In the genomic region with DNA sequence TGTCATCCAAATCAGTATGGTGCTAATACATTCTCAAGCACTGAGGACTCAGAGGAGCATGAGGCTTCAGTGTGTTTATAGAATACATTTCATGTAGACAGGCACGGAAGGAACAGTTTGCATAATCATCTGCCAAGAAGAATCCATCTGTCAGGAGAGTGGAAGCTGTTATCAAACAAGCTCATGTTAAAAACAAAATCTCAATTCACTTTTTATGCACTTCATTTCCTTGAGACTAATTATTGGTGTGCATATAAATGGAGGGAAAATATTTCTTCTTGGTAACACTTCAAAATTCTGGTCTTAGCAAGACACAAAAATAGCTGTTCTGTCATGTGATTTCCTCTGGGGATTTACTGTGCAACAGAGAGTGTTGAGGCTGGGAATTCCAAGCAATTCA, we compare ENCODE assay signal across 13 mouse cellular contexts.
DNase-seq lines count a peak whose midpoint lies in the region; ATAC-seq lines count a peak whose summit lies in the region.
"Had no signal": no experiment of that assay in that cellular context is flagged by ENCODE, and none has a peak within 500 bp of the region (broad histone marks: within the 10 kb centered on the region; RNA-seq: fewer than 3 reads in every experiment).

No protein-coding gene starts in this region.

- H3K4me2 ChIP-seq in forebrain, embryonic 13.5 days, result no peak overlapping the region

- intact Hi-C loops in left cerebral cortex, postnatal 36 days (cut with DNase I), result no loop called here

- H3K4me1 ChIP-seq in forebrain, embryonic 13.5 days, result no peaks in the 10 kb centered on the region
- H3K4me1 ChIP-seq in forebrain, embryonic 10.5 days, result no peaks in the 10 kb centered on the region

- H3K9ac ChIP-seq in forebrain, embryonic 13.5 days, result no peak overlapping the region

- no peaks in the 10 kb centered on the region for H3K9me3 ChIP-seq in forebrain, embryonic 13.5 days (replicated peaks)
- H3K9me3 ChIP-seq in forebrain, embryonic 10.5 days, result no peaks in the 10 kb centered on the region

- DNase-seq in forebrain, embryonic 10.5 days (ENCODE audit: extremely low spot score, low spot score), result no peak
- peak; percentile 8 for DNase-seq in left cerebral cortex, adult 11 months (ENCODE audit: low spot score)
- no peak for DNase-seq in left cerebral cortex, postnatal 36 days (ENCODE audit: low spot score in 2 of 2)
- DNase-seq in right cerebral cortex, adult 2 months (ENCODE audit: low spot score in 2 of 2), result peak; percentile 7 to 12
- no peak for DNase-seq in right cerebral cortex, postnatal 25 days
- peak; percentile 62 for DNase-seq in telencephalon, adult 2 months (ENCODE audit: low read depth, low spot score)
- no peak for DNase-seq in spleen, adult 18-20 months
- DNase-seq: heart, adult 18-20 months; heart, postnatal 4 days; kidney, postnatal 4 days; liver had no signal

- H3K27me3 ChIP-seq in forebrain, embryonic 13.5 days, result peaks cover 2% of the 10 kb centered on the region; the same call in 1 of the 2 replicates
- H3K27me3 ChIP-seq in forebrain, embryonic 10.5 days (ENCODE audit: poor library complexity, severe bottlenecking), result no peaks in the 10 kb centered on the region

- no peak overlapping the region for H3K4me3 ChIP-seq in forebrain, embryonic 13.5 days
- H3K4me3 ChIP-seq in forebrain, embryonic 10.5 days, result no peak overlapping the region

- 63% methylated on average over 1 of the region's 1 CpGs for WGBS in forebrain, embryonic 13.5 days
- 83% methylated on average over 1 of the region's 1 CpGs for WGBS in forebrain, embryonic 10.5 days

- no peak overlapping the region for H3K27ac ChIP-seq in forebrain, embryonic 13.5 days
- no peak overlapping the region for H3K27ac ChIP-seq in forebrain, embryonic 10.5 days

- peak; percentile 93 for ATAC-seq in forebrain, embryonic 13.5 days
- ATAC-seq: intestine, postnatal 0 days had no signal

- H3K36me3 ChIP-seq in forebrain, embryonic 13.5 days (ENCODE audit: poor library complexity, severe bottlenecking), result no peaks in the 10 kb centered on the region
- H3K36me3 ChIP-seq in forebrain, embryonic 10.5 days (replicated peaks), result no peaks in the 10 kb centered on the region

Comparison
In these comparisons a context has a peak if more than half of its experiments do, and no peak if none do; other contexts are left out.
1. DNase-seq: peak in left cerebral cortex, adult 11 months (single experiment), right cerebral cortex, adult 2 months (2 of 2) and telencephalon, adult 2 months (single experiment); none in forebrain, embryonic 10.5 days (single experiment), left cerebral cortex, postnatal 36 days (0 of 2), right cerebral cortex, postnatal 25 days (single experiment) and spleen, adult 18-20 months (0 of 2).